Mouse (Mus musculus) right cerebral cortex, postnatal 4 days (tissue): ENCODE measurements at regions not wholly inside any gene's neighbourhood (a gene's known extent, or its start where the extent isn't known, plus 50 kb on each side); places are given as distances from the start of the nearest gene placed in this dataset.

ENCODE experiments used
- DNase-seq: peaks from one replicate; pipeline ENCODE4 v3.0.0-alpha.2; 2022

GRCm38 (mm10) chrX:58686119-58686518, 223.0 kb upstream of the 4930550L24Rik start:
- DNase-seq = no peak

GRCm38 (mm10) chrX:58688964-58689363, 220.2 kb upstream of the 4930550L24Rik start:
- DNase-seq = peak; percentile 3

- no peak for DNase-seq
These were observed 206.9 kb upstream of the 4930550L24Rik start for GRCm38 (mm10) chrX:58702152-58702741.
